Mouse (Mus musculus) stomach, postnatal 0 days (tissue): ENCODE results near the gene Mast4. TPM values are rescaled to one million over a fixed set of nuclear protein-coding genes. Genes with fewer than 3 reads are reported as not detected.

Experiments
- ATAC-seq: fragments of 200-750 bp; cut with Nextera tagmentation; 2 replicates; pipeline ENCODE4 v1.8.0; 2017; ENCODE audit not compliant: low FRiP score, low TSS enrichment
- DNase-seq: peaks from one replicate; pipeline ENCODE4 v3.0.0-alpha.2; 2016; ENCODE audit warnings: low spot score
- H3K27ac ChIP-seq: fragments of 300-500 bp; sonication (generic); replicated peaks from 2 replicates; pipeline ENCODE4 v1.5.1; 2014; ENCODE audit warnings: mild to moderate bottlenecking, control low read depth
- H3K27me3 ChIP-seq: fragments of 300-500 bp; sonication (generic); 2 replicates; pipeline ENCODE4 v1.6.1; 2014; ENCODE audit warnings: low read length; ENCODE audit not compliant: control insufficient read depth, insufficient read depth
- H3K36me3 ChIP-seq: fragments of 300-500 bp; sonication (generic); 2 replicates; pipeline ENCODE4 v1.6.1; 2014; ENCODE audit warnings: low read length, mixed read lengths; ENCODE audit not compliant: control insufficient read depth, insufficient read depth
- H3K4me1 ChIP-seq: fragments of 300-500 bp; sonication (generic); replicated peaks from 2 replicates; pipeline ENCODE4 v1.6.1; 2014; ENCODE audit warnings: antibody characterized with exemption; ENCODE audit not compliant: control insufficient read depth, insufficient read depth
- H3K4me2 ChIP-seq: fragments of 300-500 bp; sonication (generic); replicated peaks from 2 replicates; pipeline ENCODE4 v1.6.1; 2014; ENCODE audit warnings: low read depth, mild to moderate bottlenecking, control low read depth, moderate library complexity
- H3K4me3 ChIP-seq: fragments of 300-500 bp; sonication (generic); 2 replicates; pipeline ENCODE4 v1.5.1; 2014; ENCODE audit warnings: low read depth, low read length, control low read depth
- H3K9ac ChIP-seq: fragments of 300-500 bp; sonication (generic); 2 replicates; pipeline ENCODE4 v1.6.1; 2014; ENCODE audit warnings: mild to moderate bottlenecking, low read length, control low read depth, mixed read lengths
- H3K9me3 ChIP-seq: fragments of 300-500 bp; sonication (generic); 2 replicates; pipeline ENCODE4 v1.6.1; 2016; ENCODE audit warnings: low read length; ENCODE audit not compliant: control insufficient read depth
- CTCF ChIP-seq: IDR thresholded peaks from 2 replicates; pipeline ENCODE4 v1.5.1; 2016; ENCODE audit warnings: antibody characterized with exemption, low read depth, mild to moderate bottlenecking, moderate library complexity
- EP300 ChIP-seq: optimal IDR thresholded peaks from 2 replicates; pipeline ENCODE3; 2016; ENCODE audit warnings: antibody characterized with exemption
- WGBS: fragments of 180-500 bp; shearing (Covaris S2); extraction: QIAGEN DNeasy Blood & Tissue Kit; methylation state at CpG from one replicate; pipeline ENCODE4 v1.1.7; 2014; 5-methylcytosine and 5-hydroxymethylcytosine counted together
- polyA plus RNA-seq: library from polyadenylated mRNA; unstranded; fragments of >200 nt; fragmentation: Nextera tagmentation; extraction: Ambion mirVana; gene quantifications from 2 replicates; pipeline ENCODE4 v1.2.1, GENCODE M21; 2015

The Mast4 gene
- polyA plus RNA-seq, 1 experiment from 2014 or later = 18.2 TPM

GRCm38 (mm10) chr13:102755124-102755523, 579.2 kb downstream of the Mast4 start:
- ATAC-seq (no peak), DNase-seq (no peak)
- H3K4me3 ChIP-seq = no peak overlapping the region
- 89% methylated on average over 8 of the region's 8 CpGs for WGBS
- no peaks in the 10 kb centered on the region for H3K4me1 ChIP-seq
- no peak overlapping the region for H3K4me2 ChIP-seq
- no peaks in the 10 kb centered on the region for H3K9me3 ChIP-seq
- H3K36me3 ChIP-seq = peaks cover 23% of the 10 kb centered on the region
- TF ChIP-seq CTCF = no peak
- TF ChIP-seq EP300 = no peak
- H3K27ac ChIP-seq = no peak overlapping the region
- no peaks in the 10 kb centered on the region for H3K27me3 ChIP-seq
- no peak overlapping the region for H3K9ac ChIP-seq

GRCm38 (mm10) chr13:102753714-102754556, 580.4 kb downstream of the Mast4 start:
- WGBS = 64% methylated on average over 19 of the region's 19 CpGs
- Histone ChIP-seq H3K9me3 (no peaks in the 10 kb centered on the region), H3K4me2 (no peak overlapping the region), H3K36me3 (peaks cover 27% of the 10 kb centered on the region), H3K9ac (no peak overlapping the region), H3K27me3 (no peaks in the 10 kb centered on the region), H3K4me1 (no peaks in the 10 kb centered on the region), H3K27ac (no peak overlapping the region), H3K4me3 (no peak overlapping the region)
- no peak for ATAC-seq
- TF ChIP-seq CTCF = no peak
- no peak for TF ChIP-seq EP300
- no peak for DNase-seq

- H3K27ac ChIP-seq = no peak overlapping the region
- no peak for TF ChIP-seq CTCF
- no peak for TF ChIP-seq EP300
- peaks cover 21% of the 10 kb centered on the region for H3K36me3 ChIP-seq
- no peaks in the 10 kb centered on the region for H3K27me3 ChIP-seq
- 65% methylated on average over 10 of the region's 10 CpGs for WGBS
- no peak overlapping the region for H3K4me3 ChIP-seq
- DNase-seq (no peak), ATAC-seq (no peak)
- H3K9me3 ChIP-seq = no peaks in the 10 kb centered on the region
- H3K9ac ChIP-seq = no peak overlapping the region
- no peaks in the 10 kb centered on the region for H3K4me1 ChIP-seq
- H3K4me2 ChIP-seq = no peak overlapping the region
Observed at GRCm38 (mm10) chr13:102749891-102750290, 584.4 kb downstream of the Mast4 start.

GRCm38 (mm10) chr13:102749194-102749593, 585.1 kb downstream of the Mast4 start:
- Histone ChIP-seq H3K27me3 (no peaks in the 10 kb centered on the region), H3K9me3 (no peaks in the 10 kb centered on the region), H3K27ac (no peak overlapping the region), H3K4me2 (no peak overlapping the region), H3K9ac (no peak overlapping the region), H3K36me3 (peaks cover 21% of the 10 kb centered on the region), H3K4me1 (no peaks in the 10 kb centered on the region), H3K4me3 (no peak overlapping the region)
- ATAC-seq (no peak), DNase-seq (no peak)
- TF ChIP-seq EP300 (no peak), CTCF (no peak)
- 63% methylated on average over 6 of the region's 6 CpGs for WGBS

- H3K9ac ChIP-seq = no peak overlapping the region
- H3K4me1 ChIP-seq = no peaks in the 10 kb centered on the region
- H3K9me3 ChIP-seq = no peaks in the 10 kb centered on the region
- no peak overlapping the region for H3K27ac ChIP-seq
- 74% methylated on average over 17 of the region's 17 CpGs for WGBS
- TF ChIP-seq CTCF (no peak), EP300 (no peak)
- ATAC-seq = no peak
- no peak overlapping the region for H3K4me2 ChIP-seq
- H3K4me3 ChIP-seq = no peak overlapping the region
- H3K36me3 ChIP-seq = peaks cover 21% of the 10 kb centered on the region
- no peaks in the 10 kb centered on the region for H3K27me3 ChIP-seq
- no peak for DNase-seq
Observed at GRCm38 (mm10) chr13:102746803-102747561, 587.3 kb downstream of the Mast4 start.
